Mouse (Mus musculus): Measurements from ENCODE around the gene Hoxc5.

Hoxc5 gene

DNA sequence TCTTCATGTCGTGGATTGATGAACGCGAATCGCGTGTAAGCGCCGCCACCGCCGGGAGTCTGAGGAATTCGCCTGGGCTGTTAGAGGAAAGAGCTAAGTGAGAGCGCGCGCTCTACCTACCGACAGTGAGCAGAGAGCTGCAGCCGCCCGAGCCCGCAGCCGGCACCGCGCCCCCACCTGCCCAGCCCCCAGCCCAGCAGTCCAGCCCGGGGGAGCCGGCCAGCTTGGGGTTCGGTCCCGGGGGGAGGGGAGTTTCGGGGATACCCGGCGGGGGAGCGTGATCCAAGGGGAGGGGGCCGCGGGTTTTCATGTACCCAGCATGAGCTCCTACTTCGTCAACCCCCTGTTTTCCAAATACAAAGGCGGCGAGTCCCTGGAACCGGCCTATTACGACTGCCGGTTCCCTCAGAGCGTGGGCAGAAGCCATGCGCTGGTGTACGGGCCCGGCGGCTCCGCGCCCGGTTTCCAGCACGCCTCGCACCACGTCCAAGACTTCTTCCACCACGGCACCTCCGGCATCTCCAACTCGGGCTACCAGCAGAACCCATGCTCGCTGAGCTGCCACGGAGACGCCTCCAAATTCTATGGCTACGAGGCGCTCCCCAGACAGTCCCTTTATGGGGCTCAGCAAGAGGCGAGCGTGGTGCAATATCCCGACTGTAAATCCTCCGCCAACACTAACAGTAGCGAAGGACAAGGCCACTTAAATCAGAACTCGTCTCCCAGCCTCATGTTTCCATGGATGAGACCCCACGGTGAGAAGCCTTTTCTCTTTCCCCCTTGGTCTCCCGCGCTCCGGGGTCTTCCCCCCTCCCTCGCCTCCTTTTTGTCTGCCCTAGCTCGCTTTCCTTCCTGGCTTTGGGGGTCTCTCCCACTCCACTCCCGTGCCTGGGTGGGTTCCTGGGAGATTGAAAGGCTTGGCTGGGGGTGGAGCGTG lies 23.5 kb downstream of the Hoxc5 start, which contains the start of gene Hoxc8:
Gene Hoxc8 (plus strand): TSS at position 147 of the 937 bp plus-strand sequence.
- no peak for DNase-seq (ENCODE audit: low spot score in 2 of 2)

DNA sequence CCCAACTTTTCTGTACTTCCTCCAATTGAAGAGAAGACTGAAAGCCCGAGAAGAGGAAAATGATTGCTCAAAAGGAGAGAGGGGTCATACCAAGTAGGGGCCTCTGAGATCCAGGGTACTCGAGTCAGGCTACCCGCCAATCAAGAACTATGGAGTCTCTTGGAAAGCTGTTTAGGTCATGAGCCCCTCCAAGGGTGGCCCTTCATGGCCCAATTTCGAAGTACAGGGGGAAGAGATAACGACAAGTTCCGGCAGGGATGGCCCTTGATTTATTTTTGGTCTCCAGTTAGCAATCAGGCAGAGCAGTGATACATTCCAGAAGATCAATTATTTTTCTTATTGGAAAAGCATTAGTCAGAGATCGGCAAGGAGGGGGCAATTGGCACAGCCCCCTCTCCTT lies 24.5 kb downstream of the Hoxc5 start:
- no peak for DNase-seq (ENCODE audit: low spot score in 2 of 2)

DNA sequence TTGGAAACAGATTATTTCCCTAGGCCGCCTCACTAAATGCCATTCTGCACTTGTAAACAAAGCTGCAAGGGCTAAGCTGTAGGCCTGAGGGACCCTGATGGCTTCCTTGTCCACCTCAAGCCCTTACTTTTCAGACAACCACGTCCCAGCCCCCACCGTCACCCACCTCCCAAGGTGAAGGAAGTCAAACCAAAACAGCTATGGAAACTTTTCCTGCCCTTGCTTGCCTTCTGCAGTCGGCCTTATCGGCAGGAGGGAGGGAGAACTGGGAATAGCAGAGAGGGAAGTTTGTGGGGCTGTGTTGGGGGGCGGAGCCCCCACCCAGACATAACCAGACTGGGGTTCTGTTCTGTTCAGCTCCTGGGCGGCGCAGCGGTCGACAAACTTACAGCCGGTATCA lies 25.0 kb downstream of the Hoxc5 start:
- DNase-seq (ENCODE audit: low spot score in 2 of 2): no peak

DNA sequence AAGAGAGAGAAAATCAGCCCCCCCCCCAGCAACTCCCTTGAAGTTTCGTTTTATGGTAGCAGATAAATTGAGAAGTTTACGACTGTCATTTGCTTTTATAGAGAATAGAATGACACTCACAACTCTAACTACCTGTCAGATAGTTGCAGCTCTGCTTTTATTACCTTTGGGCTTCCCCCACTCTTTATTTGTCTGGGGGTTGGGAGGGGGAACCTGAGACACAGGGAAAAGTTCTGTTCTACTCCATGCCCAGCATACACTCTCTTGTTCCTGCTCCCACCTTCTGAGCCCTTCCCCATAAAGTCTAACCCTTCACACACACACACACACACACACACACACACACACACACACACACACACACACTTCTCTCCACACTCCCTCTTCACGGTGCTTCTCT lies 25.6 kb downstream of the Hoxc5 start:
- no peak for DNase-seq (ENCODE audit: low spot score in 2 of 2)

DNA sequence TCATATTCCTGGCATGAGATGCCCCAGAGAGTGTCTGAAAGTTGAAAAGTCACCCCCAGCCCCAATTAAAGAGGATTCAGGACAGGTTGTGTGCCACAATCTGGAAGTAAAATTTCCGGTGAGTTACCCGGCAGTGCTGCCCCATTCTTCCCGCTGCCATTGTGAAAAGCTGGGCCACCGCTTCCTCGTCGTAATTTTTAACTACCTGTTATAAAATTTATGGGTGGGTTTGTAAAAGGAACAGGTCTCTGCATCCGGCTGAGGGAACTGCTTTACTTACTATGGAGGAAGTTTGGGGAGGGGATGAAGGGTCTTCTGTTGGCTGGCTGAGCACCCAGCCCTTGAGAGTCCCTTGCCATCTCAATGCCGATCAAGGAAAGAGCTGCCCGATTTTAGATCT lies 29.3 kb downstream of the Hoxc5 start:
- DNase-seq (ENCODE audit: low spot score in 2 of 2): no peak

DNA sequence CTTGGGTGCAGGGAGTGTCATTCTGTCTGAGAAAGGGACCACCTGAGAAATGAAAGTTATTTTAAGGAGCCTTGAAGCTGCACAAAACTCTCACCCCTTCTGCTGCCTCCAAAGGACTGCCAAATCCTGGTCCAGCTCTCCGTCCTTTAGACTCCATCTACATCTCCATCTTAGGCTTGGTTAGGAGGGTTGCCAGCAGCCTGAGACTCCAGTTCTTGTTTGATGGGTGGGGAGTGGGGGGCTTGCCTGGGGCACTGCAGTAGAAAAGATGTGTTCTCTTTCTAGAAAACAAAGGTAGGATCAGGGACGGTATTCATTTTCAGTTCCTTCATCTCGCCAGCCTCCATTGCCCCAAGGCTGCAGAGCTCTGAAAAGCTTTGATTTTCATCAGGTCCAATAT lies 30.2 kb downstream of the Hoxc5 start:
- DNase-seq (ENCODE audit: low spot score in 2 of 2): no peak

DNA sequence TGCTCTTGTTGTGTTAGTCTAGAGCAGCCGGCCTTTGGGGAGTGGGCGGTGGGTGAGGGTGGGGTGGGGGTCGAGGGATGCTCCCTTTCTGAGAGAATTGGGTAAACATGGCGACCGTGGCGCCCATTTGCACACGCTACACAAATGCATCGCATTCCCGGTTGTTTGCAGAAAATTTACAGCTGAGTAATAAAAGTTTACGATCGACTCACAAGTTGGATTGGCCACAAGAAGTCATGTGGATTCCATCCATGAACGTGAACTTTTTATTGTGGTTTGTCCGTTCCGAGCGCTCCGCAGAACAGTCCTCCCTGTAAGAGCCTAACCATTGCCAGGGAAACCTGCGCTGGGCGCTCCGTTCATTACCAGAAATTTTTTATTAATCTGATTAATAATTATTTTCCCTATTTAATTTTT lies 30.7 kb downstream of the Hoxc5 start, which contains the start of gene Hoxc6:
Gene Hoxc6 (plus strand): TSS at position 319 of the 417 bp plus-strand sequence.
- DNase-seq (ENCODE audit: low spot score in 2 of 2): no peak

DNA sequence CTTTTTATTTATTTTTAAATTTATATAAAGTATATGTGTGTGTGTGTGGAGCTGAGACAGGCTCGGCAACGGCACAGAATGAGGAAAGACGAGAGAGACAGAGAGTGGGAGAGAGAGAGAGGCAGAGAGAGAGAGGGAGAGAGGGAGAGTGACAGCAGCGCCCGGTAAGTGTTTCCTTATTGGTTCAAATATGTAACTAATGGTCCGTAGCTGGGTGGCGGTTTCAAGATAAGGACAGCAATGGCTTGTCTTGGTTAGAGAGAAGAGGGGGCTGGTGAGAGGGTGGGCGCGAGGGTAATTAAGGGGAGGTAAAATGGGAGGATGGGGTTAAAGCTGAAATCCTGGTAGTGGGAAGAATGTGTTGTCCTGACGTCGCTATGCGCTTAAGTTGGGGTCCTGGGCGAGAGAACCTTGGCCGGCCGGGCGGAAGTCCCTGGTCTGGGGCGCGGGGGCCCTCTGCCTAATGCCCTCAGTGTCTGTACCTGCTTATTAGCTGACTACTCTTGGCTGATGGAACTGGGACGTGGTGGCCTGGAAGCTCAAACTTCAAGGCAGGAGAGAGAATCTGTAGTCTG lies 31.5 kb downstream of the Hoxc5 start:
- no peak for DNase-seq (ENCODE audit: low spot score in 2 of 2)

DNA sequence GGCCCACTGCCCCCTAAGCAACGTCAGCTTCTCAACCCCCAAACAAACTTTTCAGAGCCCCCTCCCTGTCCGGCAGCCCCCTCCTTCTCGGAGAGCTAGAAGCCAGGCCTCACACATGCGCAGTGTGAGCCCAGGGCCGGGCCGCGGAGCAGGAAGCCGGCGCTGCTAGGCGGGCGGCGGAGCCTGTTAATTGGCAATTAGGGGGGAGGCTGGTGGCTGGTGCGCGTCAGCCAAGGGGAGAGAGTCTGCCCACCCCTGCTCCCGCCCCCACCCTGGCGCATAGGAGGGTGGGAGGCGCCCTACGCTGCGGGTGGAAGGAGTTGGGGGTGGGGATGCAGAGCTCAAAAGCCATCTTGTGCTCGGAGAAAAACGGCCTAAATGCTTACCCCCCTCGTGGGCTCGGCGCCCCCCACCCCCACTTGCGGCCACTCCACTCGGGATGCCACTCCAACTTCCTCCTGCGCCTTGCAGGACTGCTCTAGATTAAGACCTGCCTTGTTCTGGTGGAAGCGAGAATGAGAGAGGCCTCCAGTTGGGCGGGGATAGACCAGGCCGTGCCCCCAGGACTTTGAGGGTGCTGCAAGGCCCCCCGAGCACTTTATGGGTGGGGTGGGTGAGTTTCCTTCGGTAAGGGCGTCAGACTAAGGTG lies 32.1 kb downstream of the Hoxc5 start:
- DNase-seq (ENCODE audit: low spot score in 2 of 2): peak; percentile 50 to 79

DNA sequence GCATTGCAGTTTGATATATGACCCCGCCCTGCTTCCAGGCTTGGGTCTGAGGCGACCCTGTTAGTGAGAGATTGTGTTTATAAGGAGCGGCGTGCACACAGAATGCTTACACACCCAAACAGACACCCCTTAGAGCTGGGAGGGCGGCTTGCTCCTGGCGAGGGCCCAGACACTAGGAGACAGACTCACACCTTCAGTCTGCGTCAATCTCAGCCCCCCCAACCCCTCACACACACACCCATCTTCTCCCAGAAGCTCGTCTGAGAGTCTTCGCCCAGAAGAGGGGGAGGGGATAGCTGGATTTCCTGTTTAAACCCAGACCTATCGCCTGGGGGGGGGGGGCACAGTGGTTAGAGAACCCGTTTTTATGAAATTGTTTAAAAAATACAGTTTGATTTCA lies 32.7 kb downstream of the Hoxc5 start:
- DNase-seq (ENCODE audit: low spot score in 2 of 2): no peak

DNA sequence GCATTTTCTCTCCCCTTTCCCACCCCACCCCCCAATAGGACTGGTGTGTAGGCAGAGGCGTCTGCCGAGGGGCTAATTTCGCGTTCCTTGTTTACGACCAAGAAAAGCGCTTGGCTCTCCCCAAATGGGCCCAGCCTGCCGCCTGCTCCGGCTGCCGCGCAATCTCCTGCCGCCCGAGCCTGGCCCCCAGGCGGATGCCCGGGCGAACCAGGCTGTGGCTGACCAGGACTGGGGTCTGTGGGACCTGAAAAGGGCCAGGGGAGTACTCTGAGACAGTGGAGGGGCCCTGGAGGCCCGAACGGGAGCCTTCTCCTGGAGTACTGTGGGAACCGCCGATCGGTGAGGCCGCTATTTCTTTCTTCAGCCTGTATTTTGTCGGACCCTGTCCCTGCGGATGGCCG lies 33.3 kb downstream of the Hoxc5 start:
- DNase-seq (ENCODE audit: low spot score in 2 of 2): no peak

DNA sequence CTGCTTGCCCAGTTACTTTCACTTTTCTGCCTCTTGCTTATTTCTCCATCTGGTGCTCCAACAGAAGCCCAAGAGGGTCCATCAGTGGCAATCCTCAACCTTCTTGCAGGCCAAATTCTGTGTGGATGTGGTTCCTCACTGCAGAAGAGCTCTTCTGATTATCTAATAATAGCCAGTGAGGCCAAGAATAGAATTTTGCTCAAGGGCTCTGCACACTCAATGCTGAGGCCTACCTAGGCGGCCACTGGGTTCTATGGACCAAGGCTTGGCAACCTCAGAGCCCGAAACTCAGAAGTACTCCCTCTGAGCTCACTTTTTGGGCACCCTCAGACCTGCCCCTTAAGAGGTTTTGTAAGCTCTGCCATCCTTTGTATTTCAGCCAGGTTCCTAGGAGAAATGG lies 34.1 kb downstream of the Hoxc5 start:
- no peak for DNase-seq (ENCODE audit: low spot score in 2 of 2)

DNA sequence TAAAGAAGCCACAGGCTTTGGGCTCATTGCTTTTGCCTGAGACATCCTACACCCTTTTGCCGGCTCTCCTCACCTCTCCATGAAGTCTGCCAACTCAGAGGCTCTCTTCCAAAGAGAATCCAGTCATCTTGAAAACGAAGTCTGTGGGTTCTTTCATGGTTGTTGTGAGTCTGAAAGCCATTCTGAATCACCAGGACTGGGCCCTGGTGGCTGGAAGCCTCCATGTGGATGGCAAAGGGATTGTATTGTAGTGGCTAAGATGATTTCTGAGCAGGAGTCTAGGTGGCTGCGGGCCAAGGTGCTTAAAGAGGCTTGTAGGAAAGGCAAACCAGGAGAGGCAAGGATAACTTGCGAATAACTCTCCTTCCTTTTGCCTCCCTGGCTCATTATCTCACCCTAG lies 34.9 kb downstream of the Hoxc5 start:
- DNase-seq (ENCODE audit: low spot score in 2 of 2): no peak

DNA sequence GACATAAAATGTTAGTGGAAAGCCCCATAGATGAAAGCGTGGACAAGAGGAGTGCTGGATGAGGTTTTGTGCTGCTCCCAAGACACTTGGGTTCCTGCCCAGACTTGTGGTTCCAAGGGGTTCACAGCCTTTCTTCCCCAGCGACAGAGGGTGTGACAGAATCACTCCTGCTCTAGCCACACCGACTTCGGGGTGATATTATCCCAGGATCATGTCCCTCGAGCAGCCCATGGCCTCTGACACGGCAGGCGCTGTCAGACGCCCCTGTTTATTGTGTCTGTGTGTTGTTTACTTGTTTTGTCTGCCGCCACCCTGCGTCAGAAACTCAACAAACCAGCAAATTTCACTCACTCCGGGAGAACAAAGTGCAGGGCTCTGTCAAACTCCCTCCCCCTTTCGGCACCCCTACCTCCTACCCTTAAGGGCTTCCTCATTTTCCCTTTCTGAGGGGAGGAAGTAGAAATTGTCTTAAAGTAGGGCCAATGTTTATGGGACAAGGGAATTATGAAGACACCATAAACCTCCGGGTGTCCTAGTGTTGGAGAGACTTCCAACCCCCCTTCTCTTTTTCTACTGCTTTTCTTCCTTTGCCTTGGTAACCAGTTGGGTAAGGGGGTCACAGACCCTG lies 35.7 kb downstream of the Hoxc5 start:
- no peak for DNase-seq (ENCODE audit: low spot score in 2 of 2)

DNA sequence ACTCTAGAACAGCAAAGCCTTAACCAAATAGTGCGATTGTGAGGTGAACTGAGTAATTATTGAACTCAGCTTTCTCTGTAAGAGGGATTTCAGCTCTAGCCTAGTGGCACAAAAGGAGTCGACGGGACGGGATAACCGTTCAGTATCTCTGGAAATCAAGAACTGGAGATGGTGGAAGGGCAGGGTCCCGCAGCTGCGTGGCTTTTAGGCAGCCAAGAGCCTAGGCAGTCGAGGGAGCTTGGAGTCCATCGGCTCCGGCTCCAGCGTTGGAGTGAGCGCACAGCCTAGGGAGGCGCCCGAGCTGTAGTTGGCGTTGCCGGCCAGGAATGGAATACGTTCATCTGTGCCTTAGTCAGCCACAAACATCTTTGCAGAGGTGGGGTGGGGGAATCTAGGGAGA lies 38.1 kb downstream of the Hoxc5 start:
- DNase-seq (ENCODE audit: low spot score in 2 of 2): no peak

DNA sequence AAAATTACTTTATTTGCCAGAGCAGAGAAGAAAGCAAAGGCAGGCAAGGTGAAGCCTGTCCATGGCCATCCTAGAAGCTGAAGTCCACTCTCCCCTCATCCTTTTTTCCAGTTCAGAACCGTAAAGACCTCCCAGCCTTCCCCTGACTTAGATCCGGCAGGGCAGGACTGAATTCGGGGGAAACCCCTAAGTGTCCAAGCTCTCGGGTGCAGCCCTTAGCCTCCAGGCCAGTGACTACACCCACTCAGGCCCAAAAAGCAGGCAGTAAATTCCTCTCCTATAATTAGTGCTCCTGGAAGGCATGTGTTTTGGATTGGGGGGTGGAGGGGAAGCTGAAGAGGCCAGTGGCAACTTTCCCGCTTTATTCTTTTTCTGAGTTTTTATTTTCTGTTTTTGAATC lies 38.6 kb downstream of the Hoxc5 start:
- DNase-seq (ENCODE audit: low spot score in 2 of 2): no peak

DNA sequence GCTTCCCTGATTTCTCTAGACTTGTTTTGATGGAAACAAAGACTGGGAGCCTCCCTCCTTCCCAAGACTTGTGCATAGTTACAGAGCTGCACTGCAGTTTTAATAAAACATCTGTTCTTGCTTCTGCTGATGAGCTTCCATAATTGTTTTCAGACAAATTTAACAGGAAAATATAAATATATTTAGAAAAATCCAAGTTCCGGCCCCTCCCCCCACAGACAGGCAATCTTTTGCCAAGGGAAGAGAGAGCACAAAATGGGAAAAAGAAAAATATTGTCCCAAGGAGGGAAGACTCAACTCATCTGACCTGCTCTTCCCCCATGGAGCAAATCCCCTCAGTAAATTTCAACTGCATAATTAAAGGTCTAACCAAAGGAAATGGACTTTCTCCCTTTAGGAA lies 39.1 kb downstream of the Hoxc5 start:
- DNase-seq (ENCODE audit: low spot score in 2 of 2): no peak

DNA sequence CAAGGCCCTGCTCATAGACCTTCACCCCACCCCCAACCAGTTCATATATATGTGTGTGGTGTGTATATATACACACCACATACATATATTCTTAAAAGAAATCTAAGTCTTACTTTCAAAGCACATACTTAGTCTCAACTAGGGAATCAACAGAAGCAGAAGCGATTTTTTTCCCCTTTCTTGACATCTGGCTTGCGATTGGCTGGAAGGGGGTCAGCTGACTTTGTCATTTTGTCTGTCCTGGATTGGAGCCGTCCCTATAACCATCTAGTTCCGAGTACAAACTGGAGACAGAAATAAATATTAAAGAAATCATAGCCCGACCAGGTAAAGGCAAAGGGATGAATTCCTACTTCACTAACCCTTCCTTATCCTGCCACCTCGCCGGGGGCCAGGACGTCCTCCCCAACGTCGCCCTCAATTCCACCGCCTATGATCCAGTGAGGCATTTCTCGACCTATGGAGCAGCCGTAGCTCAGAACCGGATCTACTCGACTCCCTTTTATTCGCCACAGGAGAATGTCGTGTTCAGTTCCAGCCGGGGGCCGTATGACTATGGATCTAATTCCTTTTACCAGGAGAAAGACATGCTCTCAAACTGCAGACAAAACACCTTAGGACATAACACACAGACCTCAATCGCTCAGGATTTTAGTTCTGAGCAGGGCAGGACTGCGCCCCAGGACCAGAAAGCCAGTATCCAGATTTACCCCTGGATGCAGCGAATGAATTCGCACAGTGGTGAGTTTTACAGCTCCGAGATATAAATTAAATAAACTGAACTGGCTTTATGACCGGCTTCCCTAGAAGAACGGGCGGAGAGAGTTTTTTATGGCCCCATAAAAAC lies 42.2 kb downstream of the Hoxc5 start:
- DNase-seq (ENCODE audit: low spot score in 2 of 2): no peak

DNA sequence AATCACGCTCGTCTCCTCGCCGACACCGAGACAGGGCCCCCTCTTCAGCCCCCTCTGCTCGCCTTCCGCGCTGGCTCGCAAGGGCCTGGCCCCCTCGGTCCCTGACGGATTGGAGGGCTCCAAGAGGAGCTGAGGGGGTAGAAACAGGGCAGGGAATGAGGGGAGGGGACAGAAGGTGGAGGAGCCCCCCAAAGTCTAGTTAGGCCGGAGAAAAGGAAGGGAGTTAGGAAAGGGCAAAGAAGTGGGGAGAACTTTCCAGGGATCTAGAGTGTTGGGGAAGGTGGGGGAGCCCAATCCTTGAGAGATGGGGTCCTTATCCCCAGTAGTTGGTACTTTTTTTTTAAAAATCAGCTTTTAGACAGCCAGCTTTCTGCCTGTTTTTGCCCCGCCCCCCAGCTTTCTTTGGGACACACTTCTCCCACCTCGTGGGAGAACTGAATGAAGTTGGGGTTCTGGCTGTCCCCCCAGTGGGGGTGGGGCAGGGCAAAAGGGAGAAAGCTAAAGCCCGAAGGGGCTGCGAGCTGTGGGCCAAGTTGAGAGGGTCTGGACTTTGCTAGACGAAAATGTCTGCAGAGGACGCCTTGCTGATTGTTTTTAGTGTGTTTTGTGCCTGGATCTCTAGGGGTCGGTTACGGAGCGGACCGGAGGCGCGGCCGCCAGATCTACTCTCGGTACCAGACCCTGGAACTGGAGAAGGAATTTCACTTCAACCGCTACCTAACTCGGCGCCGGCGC lies 43.0 kb downstream of the Hoxc5 start:
- DNase-seq (ENCODE audit: low spot score in 2 of 2): no peak

DNA sequence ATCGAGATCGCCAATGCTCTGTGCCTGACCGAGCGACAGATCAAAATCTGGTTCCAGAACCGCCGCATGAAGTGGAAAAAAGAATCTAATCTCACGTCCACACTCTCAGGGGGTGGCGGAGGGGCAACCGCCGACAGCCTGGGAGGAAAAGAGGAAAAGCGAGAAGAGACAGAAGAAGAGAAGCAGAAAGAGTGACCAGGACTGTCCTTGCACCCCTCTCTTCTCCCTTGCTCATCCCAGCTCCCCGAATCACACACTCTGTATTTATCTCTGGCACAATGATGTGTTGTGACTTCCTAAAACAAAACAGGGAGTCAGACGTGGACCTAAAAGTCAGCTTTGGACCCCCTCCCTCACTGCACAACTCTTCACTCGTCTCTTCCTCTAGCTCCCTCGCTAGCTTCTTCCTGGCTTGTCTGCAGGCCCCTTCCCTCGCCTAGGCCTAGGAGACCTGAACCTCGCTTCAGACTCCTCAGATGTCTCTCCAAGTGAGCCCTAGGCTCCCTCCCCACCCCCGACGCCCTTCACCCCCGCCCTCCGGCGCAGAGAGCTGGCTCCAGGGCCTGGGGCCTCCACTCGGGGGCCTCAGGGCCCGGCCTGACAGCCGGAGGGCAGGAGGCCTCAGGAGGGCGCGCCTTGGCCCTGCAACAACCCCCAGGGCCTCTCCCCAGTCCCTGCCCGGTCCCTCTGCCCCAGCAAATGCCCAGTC lies 43.8 kb downstream of the Hoxc5 start:
- DNase-seq (ENCODE audit: low spot score in 2 of 2): no peak

Data from urinary bladder, postnatal 36 days (tissue).